Mouse (Mus musculus) midbrain, embryonic 16.5 days (tissue): ENCODE measurements around the gene Fscn2. TPM values are rescaled to one million over a fixed set of nuclear protein-coding genes. Genes with fewer than 3 reads are reported as not detected.
A peak's percentile ranks its signal among the peaks of the same experiment; 100 is the strongest.

Source experiments
- ATAC-seq: fragments of 200-750 bp; cut with Nextera tagmentation; 2 replicates; pipeline ENCODE4 v1.8.0; 2017; ENCODE audit warnings: moderate TSS enrichment
- H3K27ac ChIP-seq: fragments of 300-500 bp; sonication (generic); 2 replicates; pipeline ENCODE4 v1.5.1; 2014; ENCODE audit warnings: mild to moderate bottlenecking, low read length, mixed read lengths
- H3K27me3 ChIP-seq: fragments of 300-500 bp; sonication (generic); 2 replicates; pipeline ENCODE4 v1.6.1; 2014; ENCODE audit warnings: low read depth, low read length, mixed read lengths; ENCODE audit not compliant: control insufficient read depth, insufficient read depth
- H3K36me3 ChIP-seq: fragments of 300-500 bp; sonication (generic); 2 replicates; pipeline ENCODE4 v1.6.1; 2014; ENCODE audit warnings: mild to moderate bottlenecking, low read length, moderate library complexity, mixed read lengths; ENCODE audit not compliant: control insufficient read depth, insufficient read depth
- H3K4me1 ChIP-seq: fragments of 300-500 bp; sonication (generic); 2 replicates; pipeline ENCODE4 v1.6.1; 2014; ENCODE audit warnings: mild to moderate bottlenecking, low read length, mixed read lengths; ENCODE audit not compliant: control insufficient read depth, insufficient read depth
- H3K4me2 ChIP-seq: fragments of 300-500 bp; sonication (generic); 2 replicates; pipeline ENCODE4 v1.6.1; 2014; ENCODE audit warnings: mild to moderate bottlenecking, low read length, mixed read lengths
- H3K4me3 ChIP-seq: fragments of 300-500 bp; sonication (generic); 2 replicates; pipeline ENCODE4 v1.5.1; 2014; ENCODE audit warnings: low read depth, mild to moderate bottlenecking, low read length, moderate library complexity, mixed read lengths
- H3K9ac ChIP-seq: fragments of 300-500 bp; sonication (generic); 2 replicates; pipeline ENCODE4 v1.6.1; 2014; ENCODE audit warnings: low read depth, low read length, mixed read lengths
- H3K9me3 ChIP-seq: fragments of 300-500 bp; sonication (generic); replicated peaks from 2 replicates; pipeline ENCODE4 v1.6.1; 2014; ENCODE audit warnings: mild to moderate bottlenecking, low read length, mixed read lengths; ENCODE audit not compliant: control insufficient read depth, poor library complexity, severe bottlenecking
- WGBS: fragments of 180-500 bp; shearing (Covaris S2); extraction: QIAGEN DNeasy Blood & Tissue Kit; methylation state at CpG from one replicate; pipeline ENCODE4 v1.1.7; 2014; 5-methylcytosine and 5-hydroxymethylcytosine counted together
- polyA plus RNA-seq: library from polyadenylated mRNA; unstranded; fragments of >200 nt; fragmentation: Nextera tagmentation; extraction: Ambion mirVana; gene quantifications from 2 replicates; pipeline ENCODE4 v1.2.1, GENCODE M21; 2015

Gene Fscn2
- polyA plus RNA-seq, 1 experiment from 2014 or later = 1.2 TPM

- Histone ChIP-seq H3K36me3 (no peaks in the 10 kb centered on the region), H3K27me3 (no peaks in the 10 kb centered on the region), H3K4me3 (no peak overlapping the region; the same call in 1 of the 2 replicates), H3K9ac (0 out of 2 replicates have a peak overlapping the region, but pooled peaks have one; percentile 75), H3K9me3 (no peaks in the 10 kb centered on the region), H3K4me1 (peaks cover 26% of the 10 kb centered on the region), H3K27ac (peak overlapping the region; percentile 90), H3K4me2 (peak overlapping the region; percentile 85)
- ATAC-seq = no peak
- 66% methylated on average over 7 of the region's 7 CpGs for WGBS
These were observed 43.9 kb upstream of the Fscn2 start for GRCm38 (mm10) chr11:120317456-120317855.

- ATAC-seq = no peak
- no peak overlapping the region for H3K27ac ChIP-seq
- no peaks in the 10 kb centered on the region for H3K9me3 ChIP-seq
- H3K27me3 ChIP-seq = no peaks in the 10 kb centered on the region
- H3K4me3 ChIP-seq = no peak overlapping the region
- H3K9ac ChIP-seq = no peak overlapping the region
- H3K4me1 ChIP-seq = peaks cover 23% of the 10 kb centered on the region
- WGBS = 92% methylated on average over 5 of the region's 5 CpGs
- no peak overlapping the region for H3K4me2 ChIP-seq
- no peaks in the 10 kb centered on the region for H3K36me3 ChIP-seq
These were observed 42.0 kb upstream of the Fscn2 start for GRCm38 (mm10) chr11:120319310-120319709.

- Histone ChIP-seq H3K4me2 (no peak overlapping the region), H3K9ac (no peak overlapping the region), H3K36me3 (no peaks in the 10 kb centered on the region), H3K4me3 (no peak overlapping the region), H3K27ac (no peak overlapping the region), H3K27me3 (no peaks in the 10 kb centered on the region), H3K9me3 (no peaks in the 10 kb centered on the region), H3K4me1 (peaks cover 15% of the 10 kb centered on the region)
- 97% methylated on average over 10 of the region's 10 CpGs for WGBS
- ATAC-seq = no peak
These were observed 41.2 kb upstream of the Fscn2 start for GRCm38 (mm10) chr11:120320156-120320555.

GRCm38 (mm10) chr11:120335431-120336021, 25.8 kb upstream of the Fscn2 start:
- Histone ChIP-seq H3K4me2 (no peak overlapping the region), H3K27ac (no peak overlapping the region), H3K4me1 (no peaks in the 10 kb centered on the region), H3K9me3 (no peaks in the 10 kb centered on the region), H3K9ac (no peak overlapping the region), H3K4me3 (no peak overlapping the region), H3K36me3 (no peaks in the 10 kb centered on the region), H3K27me3 (no peaks in the 10 kb centered on the region)
- no peak for ATAC-seq
- 86% methylated on average over 6 of the region's 6 CpGs for WGBS

GRCm38 (mm10) chr11:120337447-120337846, 23.9 kb upstream of the Fscn2 start:
- no peaks in the 10 kb centered on the region for H3K4me1 ChIP-seq
- 32% methylated on average over 2 of the region's 2 CpGs for WGBS
- no peak overlapping the region for H3K27ac ChIP-seq

GRCm38 (mm10) chr11:120338786-120339185, 22.5 kb upstream of the Fscn2 start:
- Histone ChIP-seq H3K4me3 (no peak overlapping the region), H3K27me3 (no peaks in the 10 kb centered on the region), H3K27ac (no peak overlapping the region), H3K9me3 (no peaks in the 10 kb centered on the region), H3K4me1 (peaks cover 1% of the 10 kb centered on the region), H3K9ac (no peak overlapping the region), H3K36me3 (no peaks in the 10 kb centered on the region), H3K4me2 (no peak overlapping the region)
- ATAC-seq = no peak
- 74% methylated on average over 3 of the region's 3 CpGs for WGBS

More at GRCm38 (mm10) chr11:120337447-120337846, 23.9 kb upstream of the Fscn2 start:
- H3K9ac ChIP-seq = no peak overlapping the region
- no peak for ATAC-seq
- H3K9me3 ChIP-seq = no peaks in the 10 kb centered on the region
- no peaks in the 10 kb centered on the region for H3K27me3 ChIP-seq
- H3K36me3 ChIP-seq = no peaks in the 10 kb centered on the region
- H3K4me2 ChIP-seq = no peak overlapping the region
- no peak overlapping the region for H3K4me3 ChIP-seq

GRCm38 (mm10) chr11:120339978-120340513, 21.3 kb upstream of the Fscn2 start:
- no peaks in the 10 kb centered on the region for H3K9me3 ChIP-seq
- WGBS = 92% methylated on average over 10 of the region's 10 CpGs
- no peak overlapping the region for H3K9ac ChIP-seq
- H3K4me3 ChIP-seq = no peak overlapping the region
- H3K27me3 ChIP-seq = no peaks in the 10 kb centered on the region
- peaks cover under 1% of the 10 kb centered on the region for H3K36me3 ChIP-seq
- no peak overlapping the region for H3K4me2 ChIP-seq
- no peak overlapping the region for H3K27ac ChIP-seq
- ATAC-seq = no peak
- H3K4me1 ChIP-seq = peaks cover 14% of the 10 kb centered on the region

- 87% methylated on average over 4 of the region's 4 CpGs for WGBS
- no peak overlapping the region for H3K9ac ChIP-seq
- H3K4me3 ChIP-seq = no peak overlapping the region
- peaks cover 7% of the 10 kb centered on the region for H3K36me3 ChIP-seq
- H3K27me3 ChIP-seq = no peaks in the 10 kb centered on the region
- H3K4me2 ChIP-seq = no peak overlapping the region
- no peak for ATAC-seq
- H3K4me1 ChIP-seq = peaks cover 19% of the 10 kb centered on the region
- no peaks in the 10 kb centered on the region for H3K9me3 ChIP-seq
- H3K27ac ChIP-seq = no peak overlapping the region
These were observed 19.7 kb upstream of the Fscn2 start for GRCm38 (mm10) chr11:120341661-120342060.

GRCm38 (mm10) chr11:120342656-120343160, 18.6 kb upstream of the Fscn2 start:
- Histone ChIP-seq H3K9me3 (no peaks in the 10 kb centered on the region), H3K36me3 (peaks cover 7% of the 10 kb centered on the region), H3K27ac (no peak overlapping the region), H3K4me2 (no peak overlapping the region), H3K9ac (no peak overlapping the region), H3K4me1 (peaks cover 19% of the 10 kb centered on the region), H3K4me3 (no peak overlapping the region), H3K27me3 (no peaks in the 10 kb centered on the region)
- ATAC-seq = no peak
- 94% methylated on average over 5 of the region's 5 CpGs for WGBS
